Mouse (Mus musculus): ENCODE results near the gene Kiss1r. TPM values are rescaled to one million over a fixed set of nuclear protein-coding genes. Genes with fewer than 3 reads are reported as not detected.

Kiss1r gene
- polyA plus RNA-seq, 1 experiment, result not detected

GRCm38 (mm10) chr10:79943471-79943901, 26.7 kb downstream of the Kiss1r start:
- WGBS, result 82% methylated on average over 9 of the region's 9 CpGs
- no peak overlapping the region for H3K4me3 ChIP-seq (ENCODE audit: insufficient read depth, low read depth, low read length)
- H3K27ac ChIP-seq (ENCODE audit: insufficient read depth, low read depth, low read length), result no peak overlapping the region
- TF ChIP-seq CTCF (IDR thresholded peaks at IDR 0.05; ENCODE audit: insufficient read depth, low read depth, low read length), result no peak
- TF ChIP-seq POLR2A (IDR thresholded peaks at IDR 0.05; ENCODE audit: insufficient read depth, low read depth, low read length), result no peak
- H3K4me1 ChIP-seq (ENCODE audit: control insufficient read depth, insufficient read depth, low read length), result peaks cover 26% of the 10 kb centered on the region

GRCm38 (mm10) chr10:79945507-79946234, 28.9 kb downstream of the Kiss1r start:
- 47% methylated on average over 16 of the region's 16 CpGs for WGBS
- Histone ChIP-seq H3K4me3 (ENCODE audit: insufficient read depth, low read depth, low read length) (no peak overlapping the region), H3K4me1 (ENCODE audit: control insufficient read depth, insufficient read depth, low read length) (peaks cover 21% of the 10 kb centered on the region), H3K27ac (ENCODE audit: insufficient read depth, low read depth, low read length) (no peak overlapping the region)
- no peak for TF ChIP-seq POLR2A (IDR thresholded peaks at IDR 0.05; ENCODE audit: insufficient read depth, low read depth, low read length)
- TF ChIP-seq CTCF (IDR thresholded peaks at IDR 0.05; ENCODE audit: insufficient read depth, low read depth, low read length), result no peak

GRCm38 (mm10) chr10:79946752-79947322, 30.1 kb downstream of the Kiss1r start:
- TF ChIP-seq CTCF (IDR thresholded peaks at IDR 0.05; ENCODE audit: insufficient read depth, low read depth, low read length) (no peak), POLR2A (IDR thresholded peaks at IDR 0.05; ENCODE audit: insufficient read depth, low read depth, low read length) (no peak)
- Histone ChIP-seq H3K4me1 (ENCODE audit: control insufficient read depth, insufficient read depth, low read length) (peaks cover 21% of the 10 kb centered on the region), H3K27ac (ENCODE audit: insufficient read depth, low read depth, low read length) (no peak overlapping the region), H3K4me3 (ENCODE audit: insufficient read depth, low read depth, low read length) (no peak overlapping the region)
- 52% methylated on average over 6 of the region's 7 CpGs for WGBS

GRCm38 (mm10) chr10:79947502-79947901, 30.7 kb downstream of the Kiss1r start:
- no peak overlapping the region for H3K4me3 ChIP-seq (ENCODE audit: insufficient read depth, low read depth, low read length)
- peaks cover 21% of the 10 kb centered on the region for H3K4me1 ChIP-seq (ENCODE audit: control insufficient read depth, insufficient read depth, low read length)
- WGBS, result 85% methylated on average over 6 of the region's 6 CpGs
- no peak overlapping the region for H3K27ac ChIP-seq (ENCODE audit: insufficient read depth, low read depth, low read length)
- TF ChIP-seq POLR2A (IDR thresholded peaks at IDR 0.05; ENCODE audit: insufficient read depth, low read depth, low read length), result no peak
- no peak for TF ChIP-seq CTCF (IDR thresholded peaks at IDR 0.05; ENCODE audit: insufficient read depth, low read depth, low read length)

- H3K4me3 ChIP-seq (ENCODE audit: insufficient read depth, low read depth, low read length), result no peak overlapping the region
- 93% methylated on average over 4 of the region's 4 CpGs for WGBS
- no peak overlapping the region for H3K27ac ChIP-seq (ENCODE audit: insufficient read depth, low read depth, low read length)
- TF ChIP-seq POLR2A (IDR thresholded peaks at IDR 0.05; ENCODE audit: insufficient read depth, low read depth, low read length) (no peak), CTCF (IDR thresholded peaks at IDR 0.05; ENCODE audit: insufficient read depth, low read depth, low read length) (no peak)
- peaks cover 21% of the 10 kb centered on the region for H3K4me1 ChIP-seq (ENCODE audit: control insufficient read depth, insufficient read depth, low read length)
Measured at GRCm38 (mm10) chr10:79949873-79950272, 33.1 kb downstream of the Kiss1r start.

- TF ChIP-seq CTCF (IDR thresholded peaks at IDR 0.05; ENCODE audit: insufficient read depth, low read depth, low read length) (no peak), POLR2A (IDR thresholded peaks at IDR 0.05; ENCODE audit: insufficient read depth, low read depth, low read length) (no peak)
- Histone ChIP-seq H3K4me3 (ENCODE audit: insufficient read depth, low read depth, low read length) (no peak overlapping the region), H3K27ac (ENCODE audit: insufficient read depth, low read depth, low read length) (no peak overlapping the region), H3K4me1 (ENCODE audit: control insufficient read depth, insufficient read depth, low read length) (peaks cover 14% of the 10 kb centered on the region)
- WGBS, result 84% methylated on average over 18 of the region's 18 CpGs
Measured at GRCm38 (mm10) chr10:79950661-79951060, 33.9 kb downstream of the Kiss1r start.

GRCm38 (mm10) chr10:79953946-79954345, 37.2 kb downstream of the Kiss1r start:
- H3K4me3 ChIP-seq (ENCODE audit: insufficient read depth, low read depth, low read length), result no peak overlapping the region
- peaks cover 2% of the 10 kb centered on the region; the same call in 1 of the 2 replicates for H3K4me1 ChIP-seq (ENCODE audit: control insufficient read depth, insufficient read depth, low read length)
- H3K27ac ChIP-seq (ENCODE audit: insufficient read depth, low read depth, low read length), result no peak overlapping the region
- WGBS, result 83% methylated on average over 6 of the region's 6 CpGs
- TF ChIP-seq CTCF (IDR thresholded peaks at IDR 0.05; ENCODE audit: insufficient read depth, low read depth, low read length) (peak; percentile 63; the same call in 1 of the 2 replicates), POLR2A (IDR thresholded peaks at IDR 0.05; ENCODE audit: insufficient read depth, low read depth, low read length) (no peak)

GRCm38 (mm10) chr10:79955691-79956090, 38.9 kb downstream of the Kiss1r start:
- WGBS, result 80% methylated on average over 9 of the region's 9 CpGs
- H3K27ac ChIP-seq (ENCODE audit: insufficient read depth, low read depth, low read length), result no peak overlapping the region
- H3K4me3 ChIP-seq (ENCODE audit: insufficient read depth, low read depth, low read length), result no peak overlapping the region
- H3K4me1 ChIP-seq (ENCODE audit: control insufficient read depth, insufficient read depth, low read length), result peaks cover 5% of the 10 kb centered on the region; the same call in 1 of the 2 replicates
- TF ChIP-seq CTCF (IDR thresholded peaks at IDR 0.05; ENCODE audit: insufficient read depth, low read depth, low read length) (no peak), POLR2A (IDR thresholded peaks at IDR 0.05; ENCODE audit: insufficient read depth, low read depth, low read length) (no peak)

GRCm38 (mm10) chr10:79956643-79957154, 39.9 kb downstream of the Kiss1r start:
- Histone ChIP-seq H3K4me1 (ENCODE audit: control insufficient read depth, insufficient read depth, low read length) (peaks cover 6% of the 10 kb centered on the region; the same call in 1 of the 2 replicates), H3K27ac (ENCODE audit: insufficient read depth, low read depth, low read length) (no peak overlapping the region), H3K4me3 (ENCODE audit: insufficient read depth, low read depth, low read length) (no peak overlapping the region)
- TF ChIP-seq CTCF (IDR thresholded peaks at IDR 0.05; ENCODE audit: insufficient read depth, low read depth, low read length), result no peak
- TF ChIP-seq POLR2A (IDR thresholded peaks at IDR 0.05; ENCODE audit: insufficient read depth, low read depth, low read length), result no peak
- 38% methylated on average over 4 of the region's 4 CpGs for WGBS
